Mouse (Mus musculus) kidney, postnatal 0 days (tissue): Measurements from ENCODE around the gene Rpap3. TPM values are rescaled to one million over a fixed set of nuclear protein-coding genes. Genes with fewer than 3 reads are reported as not detected.
"Not testable (repeated sequence)": the region's sequence is repeated elsewhere in the genome, so short reads cannot be mapped to it uniquely, and the experiment has no call there.

ENCODE experiments used
- ATAC-seq: fragments of 200-750 bp; cut with Nextera tagmentation; replicated peaks from 2 replicates; pipeline ENCODE4 v1.8.0; 2017; ENCODE audit warnings: low read depth, moderate number of reproducible peaks, moderate TSS enrichment, moderate library complexity; ENCODE audit not compliant: low FRiP score
- DNase-seq: peaks from one replicate; pipeline ENCODE4 v3.0.0-alpha.2; 2016; ENCODE audit warnings: low spot score
- H3K27ac ChIP-seq: fragments of 300-500 bp; sonication (generic); 2 replicates; pipeline ENCODE4 v1.5.1; 2014; ENCODE audit warnings: mild to moderate bottlenecking
- H3K27me3 ChIP-seq: fragments of 300-500 bp; sonication (generic); 2 replicates; pipeline ENCODE4 v1.6.1; 2014; ENCODE audit warnings: low read length, mixed read lengths; ENCODE audit not compliant: insufficient read depth
- H3K36me3 ChIP-seq: fragments of 300-500 bp; sonication (generic); 2 replicates; pipeline ENCODE4 v1.6.1; 2014; ENCODE audit warnings: low read length, mixed read lengths; ENCODE audit not compliant: insufficient read depth
- H3K4me1 ChIP-seq: fragments of 300-500 bp; sonication (generic); replicated peaks from 2 replicates; pipeline ENCODE4 v1.6.1; 2014; ENCODE audit warnings: antibody characterized with exemption, low read length, mixed read lengths; ENCODE audit not compliant: insufficient read depth
- H3K4me2 ChIP-seq: fragments of 300-500 bp; sonication (generic); 2 replicates; pipeline ENCODE4 v1.6.1; 2014; ENCODE audit warnings: mild to moderate bottlenecking, low read length, moderate library complexity, mixed read lengths
- H3K4me3 ChIP-seq: fragments of 300-500 bp; sonication (generic); replicated peaks from 2 replicates; pipeline ENCODE4 v1.5.1; 2014; ENCODE audit warnings: low read depth, low read length
- H3K9ac ChIP-seq: fragments of 300-500 bp; sonication (generic); 2 replicates; pipeline ENCODE4 v1.6.1; 2014; ENCODE audit warnings: low read depth, low read length
- H3K9me3 ChIP-seq: fragments of 300-500 bp; sonication (generic); replicated peaks from 2 replicates; pipeline ENCODE4 v1.6.1; 2016; ENCODE audit warnings: low read length, inconsistent platforms, mixed read lengths
- CTCF ChIP-seq: IDR thresholded peaks from 2 replicates; pipeline ENCODE4 v1.5.1; 2016; ENCODE audit warnings: antibody characterized with exemption, low read depth, mild to moderate bottlenecking, moderate library complexity
- WGBS: fragments of 180-500 bp; shearing (Covaris S2); extraction: QIAGEN DNeasy Blood & Tissue Kit; methylation state at CpG from one replicate; pipeline ENCODE4 v1.1.7; 2014; 5-methylcytosine and 5-hydroxymethylcytosine counted together
- polyA plus RNA-seq: library from polyadenylated mRNA; unstranded; fragments of >200 nt; fragmentation: Nextera tagmentation; extraction: Ambion mirVana; gene quantifications from 2 replicates; pipeline ENCODE4 v1.2.1, GENCODE M21; 2015

Rpap3 gene
- polyA plus RNA-seq, 1 experiment from 2014 or later: 36.3 TPM

GRCm38 (mm10) chr15:97672211-97672765 lies 33.3 kb downstream of the Rpap3 start:
- Histone ChIP-seq H3K4me2 (no peak overlapping the region), H3K36me3 (peaks cover 26% of the 10 kb centered on the region), H3K4me3 (no peak overlapping the region), H3K9me3 (no peaks in the 10 kb centered on the region), H3K27me3 (no peaks in the 10 kb centered on the region), H3K9ac (no peak overlapping the region), H3K27ac (no peak overlapping the region), H3K4me1 (no peaks in the 10 kb centered on the region)
- WGBS: 80% methylated on average over 9 of the region's 9 CpGs
- peak; percentile 70 for DNase-seq
- no peak for TF ChIP-seq CTCF
- ATAC-seq: peak; percentile 37; the same call in 1 of the 2 replicates

DNA sequence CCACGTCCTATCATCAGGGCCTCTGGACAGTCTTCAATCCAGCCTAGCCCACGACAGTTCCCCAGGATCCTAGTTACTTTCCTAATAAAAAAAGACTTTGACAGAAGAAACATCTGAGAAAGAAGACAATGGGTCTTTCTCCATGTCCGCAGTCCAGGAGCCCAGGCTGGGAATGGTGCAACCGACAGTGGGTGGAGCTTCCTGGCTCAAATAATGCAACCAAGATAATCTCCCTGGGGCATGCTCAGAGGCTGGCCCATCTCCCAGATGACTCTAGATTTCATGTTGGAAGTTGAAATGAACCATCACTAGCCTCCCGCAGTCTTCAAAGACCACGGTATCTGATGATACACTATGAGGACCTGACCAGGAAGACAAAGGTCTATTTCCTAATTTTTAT lies 35.1 kb downstream of the Rpap3 start:
- no peak overlapping the region for H3K4me2 ChIP-seq
- no peak overlapping the region for H3K4me3 ChIP-seq
- WGBS: 79% methylated on average over 6 of the region's 6 CpGs
- peaks cover 12% of the 10 kb centered on the region for H3K36me3 ChIP-seq
- H3K9me3 ChIP-seq: no peaks in the 10 kb centered on the region
- ATAC-seq (no peak), DNase-seq (no peak)
- no peak overlapping the region for H3K9ac ChIP-seq
- TF ChIP-seq CTCF: no peak
- H3K4me1 ChIP-seq: no peaks in the 10 kb centered on the region
- H3K27me3 ChIP-seq: no peaks in the 10 kb centered on the region
- H3K27ac ChIP-seq: no peak overlapping the region

DNA sequence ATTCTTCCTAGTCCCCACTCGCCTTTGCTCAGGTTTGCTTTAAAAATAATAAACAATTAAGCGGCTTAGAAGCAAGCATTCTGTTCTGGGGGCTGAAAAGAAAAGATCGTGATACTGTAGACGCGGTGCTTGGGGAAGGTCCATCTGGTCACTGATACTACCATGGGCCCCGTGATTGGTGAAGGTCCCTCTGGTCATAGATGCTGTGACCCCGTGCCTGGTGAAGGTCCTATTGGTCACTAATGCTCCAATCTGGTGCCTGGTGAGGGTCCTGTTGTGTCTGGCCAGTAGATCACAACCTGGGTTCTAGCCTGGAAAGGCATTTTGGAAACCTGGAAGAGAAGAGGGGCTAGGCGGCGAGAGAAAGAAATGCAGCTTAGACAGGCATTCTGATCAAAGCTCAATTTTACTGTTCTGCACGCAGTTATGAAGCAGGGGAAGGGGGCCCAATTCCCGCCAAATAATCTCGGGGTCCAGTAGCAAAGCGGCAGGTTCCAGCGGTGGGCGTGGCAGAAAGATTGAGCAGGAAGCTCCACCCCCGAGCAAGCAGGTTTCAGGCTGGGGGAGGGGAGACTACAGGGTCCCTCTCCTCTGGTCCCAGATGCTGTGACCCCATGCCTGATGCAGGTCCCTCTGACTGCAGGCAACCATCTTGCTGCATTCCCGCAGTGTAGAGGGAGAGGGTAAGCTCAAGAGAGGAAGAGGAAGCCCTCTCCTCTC lies 37.3 kb downstream of the Rpap3 start:
- WGBS: 76% methylated on average over 17 of the region's 17 CpGs
- not testable (repeated sequence) for H3K9ac ChIP-seq, H3K27ac ChIP-seq, ATAC-seq, H3K36me3 ChIP-seq, DNase-seq, H3K4me3 ChIP-seq, H3K4me1 ChIP-seq, H3K9me3 ChIP-seq, H3K27me3 ChIP-seq, H3K4me2 ChIP-seq

GRCm38 (mm10) chr15:97667437-97667836 lies 38.2 kb downstream of the Rpap3 start:
- H3K27ac ChIP-seq: no peak overlapping the region
- H3K4me2 ChIP-seq: no peak overlapping the region
- no peaks in the 10 kb centered on the region for H3K4me1 ChIP-seq
- TF ChIP-seq CTCF: peak; percentile 97
- 28% methylated on average over 7 of the region's 7 CpGs for WGBS
- DNase-seq (peak; percentile 88), ATAC-seq (no peak)
- H3K36me3 ChIP-seq: no peaks in the 10 kb centered on the region
- H3K9me3 ChIP-seq: no peaks in the 10 kb centered on the region
- H3K27me3 ChIP-seq: no peaks in the 10 kb centered on the region
- H3K9ac ChIP-seq: no peak overlapping the region
- H3K4me3 ChIP-seq: no peak overlapping the region

GRCm38 (mm10) chr15:97666457-97666770 lies 39.2 kb downstream of the Rpap3 start:
- TF ChIP-seq CTCF: no peak

GRCm38 (mm10) chr15:97665770-97666456 lies 39.7 kb downstream of the Rpap3 start:
- DNase-seq (no peak), ATAC-seq (no peak)

More at GRCm38 (mm10) chr15:97666457-97666770, 39.2 kb downstream of the Rpap3 start:
- ATAC-seq (no peak), DNase-seq (no peak)
- H3K9me3 ChIP-seq: no peaks in the 10 kb centered on the region
- no peaks in the 10 kb centered on the region for H3K27me3 ChIP-seq
- H3K4me2 ChIP-seq: no peak overlapping the region
- no peak overlapping the region for H3K4me3 ChIP-seq
- H3K4me1 ChIP-seq: no peaks in the 10 kb centered on the region
- 89% methylated on average over 10 of the region's 10 CpGs for WGBS
- H3K9ac ChIP-seq: no peak overlapping the region
- H3K36me3 ChIP-seq: no peaks in the 10 kb centered on the region
- H3K27ac ChIP-seq: no peak overlapping the region

More at GRCm38 (mm10) chr15:97665770-97666456, 39.7 kb downstream of the Rpap3 start:
- Histone ChIP-seq H3K4me1 (no peaks in the 10 kb centered on the region), H3K9me3 (no peaks in the 10 kb centered on the region), H3K27me3 (no peaks in the 10 kb centered on the region), H3K4me3 (no peak overlapping the region), H3K27ac (no peak overlapping the region), H3K9ac (no peak overlapping the region), H3K4me2 (no peak overlapping the region), H3K36me3 (no peaks in the 10 kb centered on the region)
- WGBS: 79% methylated on average over 25 of the region's 25 CpGs
- no peak for TF ChIP-seq CTCF
